Mouse (Mus musculus): ENCODE results near the gene Cldn15. TPM values are rescaled to one million over a fixed set of nuclear protein-coding genes. Genes with fewer than 3 reads are reported as not detected.

Cldn15 gene
- total and polyA plus RNA-seq, 3 experiments = 1.2 to 2.1 TPM; not detected in 1

DNA sequence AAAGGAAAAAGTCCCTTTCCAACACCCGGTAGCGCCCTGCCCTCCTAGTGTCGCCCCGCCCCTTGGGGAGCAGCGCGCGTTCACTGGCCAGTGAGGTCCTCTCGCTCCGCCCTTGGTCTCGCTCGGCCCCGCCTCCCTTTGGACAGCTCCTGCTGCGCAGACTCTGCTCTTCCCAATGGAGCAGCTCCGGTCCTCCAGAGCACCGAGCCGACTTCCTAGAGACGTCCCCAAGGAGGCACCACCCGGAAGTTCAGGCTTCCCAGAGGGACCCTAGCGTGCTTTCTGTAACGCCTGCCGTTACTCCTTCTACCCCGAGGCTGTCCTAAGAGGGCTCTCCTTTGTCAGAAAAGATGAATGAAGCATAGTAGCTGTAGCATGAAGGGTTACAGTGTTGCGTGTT, 13.4 kb upstream of the Cldn15 start, which contains the start of gene Fis1:
Fis1 (plus strand) TSS at position 261 of the 400 bp plus-strand sequence.
- H3K9me3 ChIP-seq (replicated peaks; ENCODE audit: insufficient read depth, low read length) = no peaks in the 10 kb centered on the region
- H3K27ac ChIP-seq (ENCODE audit: control insufficient read depth, low read depth, low read length) = peak within 1 kb of the TSS; percentile 78
- H3K4me3 ChIP-seq (ENCODE audit: control insufficient read depth in 1 of 2, insufficient read depth in 1 of 2, low read depth in 2 of 2, low read length in 2 of 2) = peak within 1 kb of the TSS; percentile 94 to 95
- peaks cover 25% of the 10 kb centered on the region for H3K79me2 ChIP-seq (ENCODE audit: control insufficient read depth, insufficient read depth, low read length, poor library complexity)
- peak; percentile 98 for DNase-seq (ENCODE audit: low read depth, low spot score)
- H3K9ac ChIP-seq (ENCODE audit: control insufficient read depth, low read depth, low read length, poor library complexity, severe bottlenecking) = peak within 1 kb of the TSS; percentile 88
- peaks cover 0 to 14% of the 10 kb centered on the region in 2 experiments; a peak in 2 of 4 replicates for H3K36me3 ChIP-seq (ENCODE audit: control insufficient read depth in 1 of 2, insufficient read depth in 2 of 2, low read length in 2 of 2)
- H3K4me1 ChIP-seq (ENCODE audit: control insufficient read depth in 1 of 2, insufficient read depth in 2 of 2, low read length in 2 of 2) = peaks cover 0 to 19% of the 10 kb centered on the region in 2 experiments; a peak in 2 of 4 replicates
- H3K27me3 ChIP-seq (ENCODE audit: control insufficient read depth in 1 of 2, insufficient read depth in 2 of 2, low read length in 2 of 2) = no peaks in the 10 kb centered on the region
- TF ChIP-seq SMC3 (IDR thresholded peaks at IDR 0.05; ENCODE audit: low read depth, low read length) (no peak), ZMIZ1 (IDR thresholded peaks at IDR 0.05; ENCODE audit: low read depth, low read length) (0 out of 2 replicates have a peak, but pooled peaks have one; percentile 89), SIN3A (IDR thresholded peaks at IDR 0.05; ENCODE audit: low read length) (peak; percentile 97), CTCF (IDR thresholded peaks at IDR 0.05 in 2 of 3, conservative IDR thresholded peaks at IDR 0.05 in 1 of 3; ENCODE audit: control insufficient read depth in 1 of 3, insufficient read depth in 1 of 3, low read depth in 2 of 3, low read length in 3 of 3, poor library complexity in 1 of 3, severe bottlenecking in 1 of 3) (no peak), MYC (IDR thresholded peaks at IDR 0.05; ENCODE audit: low read depth, low read length) (peak; percentile 85), POLR2AphosphoS5 (IDR thresholded peaks at IDR 0.05; ENCODE audit: borderline replicate concordance, low read depth, low read length) (no peak), JUND (IDR thresholded peaks at IDR 0.05; ENCODE audit: low read depth, low read length) (no peak), CHD2 (IDR thresholded peaks at IDR 0.05; ENCODE audit: low read length) (no peak), ZNF384 (IDR thresholded peaks at IDR 0.05; ENCODE audit: low read depth, low read length) (no peak), ZC3H11A (IDR thresholded peaks at IDR 0.05; ENCODE audit: low read depth, low read length) (no peak), USF1 (IDR thresholded peaks at IDR 0.05; ENCODE audit: low read depth, low read length) (no peak), ETS1 (IDR thresholded peaks at IDR 0.05; ENCODE audit: low read depth, low read length) (no peak), USF2 (IDR thresholded peaks at IDR 0.05; ENCODE audit: borderline replicate concordance in 1 of 2, insufficient read depth in 1 of 2, low read depth in 1 of 2, low read length in 2 of 2) (no peak), GABPA (IDR thresholded peaks at IDR 0.05; ENCODE audit: low read depth, low read length) (peak; percentile 73; the same call in 1 of the 2 replicates), NELFE (IDR thresholded peaks at IDR 0.05; ENCODE audit: low read depth, low read length) (peak; percentile 87), GATA1 (IDR thresholded peaks at IDR 0.05; ENCODE audit: low read depth, low read length) (no peak), MEF2A (IDR thresholded peaks at IDR 0.05; ENCODE audit: extremely low read depth, insufficient replicate concordance, low read depth, low read length, poor library complexity, severe bottlenecking) (no peak), HCFC1 (IDR thresholded peaks at IDR 0.05; ENCODE audit: low read depth, low read length) (peak; percentile 92), MAX (IDR thresholded peaks at IDR 0.05; ENCODE audit: low read length) (peak; percentile 72), BHLHE40 (IDR thresholded peaks at IDR 0.05; ENCODE audit: borderline replicate concordance, low read depth, low read length) (no peak), MXI1 (IDR thresholded peaks at IDR 0.05; ENCODE audit: low read depth, low read length) (peak; percentile 94), RCOR1 (IDR thresholded peaks at IDR 0.05; ENCODE audit: low read depth, low read length) (no peak), MAZ (IDR thresholded peaks at IDR 0.05; ENCODE audit: low read depth, low read length) (0 out of 2 replicates have a peak, but pooled peaks have one; percentile 53), UBTF (IDR thresholded peaks at IDR 0.05; ENCODE audit: borderline replicate concordance, insufficient read depth, low read depth, low read length) (no peak), EP300 (IDR thresholded peaks at IDR 0.05; ENCODE audit: low read depth in 1 of 2, low read length in 2 of 2) (peak in 1 of 2 experiments; percentile 14; a peak in 1 of 4 replicates), ELF1 (IDR thresholded peaks at IDR 0.05; ENCODE audit: low read depth, low read length) (peak; percentile 98), KAT2A (conservative IDR thresholded peaks at IDR 0.05; ENCODE audit: low read depth, low read length) (peak; percentile 63; the same call in 1 of the 2 replicates), RAD21 (IDR thresholded peaks at IDR 0.05; ENCODE audit: low read depth, low read length) (no peak), TCF12 (IDR thresholded peaks at IDR 0.05; ENCODE audit: low read depth, low read length) (peak; percentile 62), TAL1 (IDR thresholded peaks at IDR 0.05; ENCODE audit: low read length) (no peak), MYB (IDR thresholded peaks at IDR 0.05; ENCODE audit: low read depth, low read length) (peak; percentile 54), E2F4 (IDR thresholded peaks at IDR 0.05; ENCODE audit: borderline replicate concordance, low read depth, low read length) (no peak), POLR2A (IDR thresholded peaks at IDR 0.05; ENCODE audit: control insufficient read depth in 1 of 2, insufficient read depth in 1 of 2, low read depth in 1 of 2, low read length in 2 of 2, poor library complexity in 1 of 2) (peak; percentile 42 to 93; a peak in 3 of 4 replicates), MAFK (IDR thresholded peaks at IDR 0.05; ENCODE audit: borderline replicate concordance, low read depth, low read length) (no peak), CHD1 (IDR thresholded peaks at IDR 0.05; ENCODE audit: low read depth, low read length) (no peak; the same call in 1 of the 2 replicates), POLR2AphosphoS2 (IDR thresholded peaks at IDR 0.05; ENCODE audit: low read length) (peak; percentile 89), TBP (IDR thresholded peaks at IDR 0.05; ENCODE audit: low read depth, low read length) (peak; percentile 81)

Data from MEL (cell line).